Mouse (Mus musculus): ENCODE measurements around the gene Pou4f2. TPM values are rescaled to one million over a fixed set of nuclear protein-coding genes. Genes with fewer than 3 reads are reported as not detected.

The Pou4f2 gene
- polyA plus RNA-seq, 1 experiment = not detected

DNA sequence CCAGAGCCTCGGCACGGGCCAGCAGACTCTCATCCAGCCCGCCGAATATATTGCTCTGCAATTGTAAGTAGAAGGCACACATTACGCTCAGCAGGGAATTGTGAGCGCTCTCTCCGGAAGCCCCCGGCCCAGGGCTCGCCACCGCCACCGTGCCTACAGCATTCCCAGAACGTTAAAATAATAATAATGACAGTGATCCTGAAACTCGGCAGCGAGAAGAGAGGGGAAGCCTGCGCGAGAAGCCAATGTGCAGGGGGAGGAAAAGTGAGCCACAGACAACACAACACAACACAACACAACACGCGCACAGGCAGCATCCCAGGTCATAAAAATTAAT lies 853 bp downstream of the Pou4f2 start:
- TF ChIP-seq POLR2A (IDR thresholded peaks at IDR 0.05; ENCODE audit: extremely low read depth, insufficient read depth, low read length) (no peak), CTCF (IDR thresholded peaks at IDR 0.05; ENCODE audit: extremely low read depth, insufficient read depth, low read length) (no peak)
- H3K4me1 ChIP-seq (ENCODE audit: control insufficient read depth, insufficient read depth, low read length) = no peaks in the 10 kb centered on the region
- no peak overlapping the region for H3K27ac ChIP-seq (ENCODE audit: insufficient read depth, low read length)
- no peak overlapping the region for H3K4me3 ChIP-seq (ENCODE audit: insufficient read depth, low read length)

DNA sequence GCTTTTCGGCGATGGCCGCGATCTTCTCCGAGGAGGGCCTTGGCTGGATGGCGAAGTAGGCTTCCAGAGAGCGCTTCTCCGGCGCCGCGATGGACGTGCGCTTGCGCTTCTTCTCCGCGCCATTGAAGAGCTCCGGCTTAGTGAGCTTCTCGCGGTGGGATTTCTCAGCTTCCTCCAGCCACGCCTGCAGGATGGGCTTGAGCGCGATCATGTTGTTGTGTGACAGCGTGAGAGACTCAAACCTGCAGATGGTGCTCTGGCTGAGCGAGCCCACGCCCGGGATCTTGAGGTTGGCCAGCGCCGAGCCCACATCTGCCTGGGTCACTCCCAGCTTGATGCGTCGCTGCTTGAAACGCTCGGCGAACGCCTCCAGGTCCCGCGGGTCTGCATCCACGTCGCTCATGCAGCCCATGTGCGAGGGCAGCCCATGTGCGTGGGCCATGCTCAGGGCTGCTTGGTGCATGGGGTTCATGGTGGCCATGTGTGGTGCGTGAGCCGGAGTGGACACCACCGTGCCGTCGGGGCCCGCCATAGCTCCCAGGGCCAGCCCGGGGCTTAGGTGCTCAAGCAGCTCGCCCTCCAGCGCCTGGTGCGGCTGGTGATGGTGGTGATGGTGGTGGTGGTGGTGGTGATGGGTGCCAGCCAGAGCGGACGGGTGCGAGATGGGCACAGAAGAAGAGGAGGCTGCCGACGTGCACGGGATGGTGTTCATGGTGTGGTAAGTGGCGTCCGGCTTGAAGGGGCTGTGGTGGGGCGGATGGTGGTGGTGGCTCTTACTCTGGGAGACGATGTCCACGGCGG lies 1.4 kb downstream of the Pou4f2 start:
- H3K4me1 ChIP-seq (ENCODE audit: control insufficient read depth, insufficient read depth, low read length) = no peaks in the 10 kb centered on the region
- TF ChIP-seq CTCF (IDR thresholded peaks at IDR 0.05; ENCODE audit: extremely low read depth, insufficient read depth, low read length) = no peak
- TF ChIP-seq POLR2A (IDR thresholded peaks at IDR 0.05; ENCODE audit: extremely low read depth, insufficient read depth, low read length) = no peak
- no peak overlapping the region for H3K4me3 ChIP-seq (ENCODE audit: insufficient read depth, low read length)
- H3K27ac ChIP-seq (ENCODE audit: insufficient read depth, low read length) = no peak overlapping the region

DNA sequence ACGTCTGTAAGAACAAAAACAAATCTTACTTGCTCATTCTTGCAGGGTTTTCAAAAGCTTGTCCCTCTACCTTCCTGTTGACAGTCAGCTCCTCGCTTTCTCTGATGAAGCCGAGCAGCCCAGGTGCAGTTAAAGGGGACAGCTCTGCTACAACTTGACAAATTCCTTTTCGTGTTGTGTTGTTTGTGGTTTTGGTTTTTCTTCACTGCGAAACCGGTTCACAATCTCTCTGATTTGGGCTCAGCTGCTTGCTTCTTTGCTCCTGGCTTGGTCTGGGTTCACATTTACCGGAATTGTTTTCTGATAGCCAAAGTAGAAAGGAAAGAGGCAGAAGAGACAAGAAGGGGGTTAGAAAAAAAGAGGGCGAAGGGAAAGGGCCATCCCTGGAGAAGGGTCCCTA lies 2.1 kb downstream of the Pou4f2 start:
- no peak overlapping the region for H3K4me3 ChIP-seq (ENCODE audit: insufficient read depth, low read length)
- no peak for TF ChIP-seq POLR2A (IDR thresholded peaks at IDR 0.05; ENCODE audit: extremely low read depth, insufficient read depth, low read length)
- no peak for TF ChIP-seq CTCF (IDR thresholded peaks at IDR 0.05; ENCODE audit: extremely low read depth, insufficient read depth, low read length)
- H3K4me1 ChIP-seq (ENCODE audit: control insufficient read depth, insufficient read depth, low read length) = no peaks in the 10 kb centered on the region
- no peak overlapping the region for H3K27ac ChIP-seq (ENCODE audit: insufficient read depth, low read length)

DNA sequence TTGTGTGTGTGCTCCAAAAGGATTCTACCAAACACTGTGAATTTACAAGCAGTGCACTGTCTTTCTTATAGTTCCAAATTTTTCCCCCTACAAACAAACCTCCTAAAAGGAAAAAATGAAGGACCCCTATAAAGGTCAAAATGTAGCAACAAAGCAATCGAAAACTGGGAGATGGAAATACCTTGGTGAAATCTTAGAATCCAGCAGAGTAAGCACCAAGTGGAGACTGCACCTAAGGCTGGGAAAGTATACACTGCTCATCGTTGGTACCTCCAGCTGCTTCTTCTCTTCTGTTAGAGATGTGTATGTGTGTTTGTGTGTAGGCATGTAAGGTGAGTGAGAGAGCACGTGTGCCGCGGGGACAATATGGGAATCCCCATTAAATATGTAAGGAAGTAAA lies 3.1 kb downstream of the Pou4f2 start:
- H3K4me3 ChIP-seq (ENCODE audit: insufficient read depth, low read length) = no peak overlapping the region
- no peaks in the 10 kb centered on the region for H3K4me1 ChIP-seq (ENCODE audit: control insufficient read depth, insufficient read depth, low read length)
- H3K27ac ChIP-seq (ENCODE audit: insufficient read depth, low read length) = no peak overlapping the region
- TF ChIP-seq CTCF (IDR thresholded peaks at IDR 0.05; ENCODE audit: extremely low read depth, insufficient read depth, low read length) = no peak
- TF ChIP-seq POLR2A (IDR thresholded peaks at IDR 0.05; ENCODE audit: extremely low read depth, insufficient read depth, low read length) = no peak

DNA sequence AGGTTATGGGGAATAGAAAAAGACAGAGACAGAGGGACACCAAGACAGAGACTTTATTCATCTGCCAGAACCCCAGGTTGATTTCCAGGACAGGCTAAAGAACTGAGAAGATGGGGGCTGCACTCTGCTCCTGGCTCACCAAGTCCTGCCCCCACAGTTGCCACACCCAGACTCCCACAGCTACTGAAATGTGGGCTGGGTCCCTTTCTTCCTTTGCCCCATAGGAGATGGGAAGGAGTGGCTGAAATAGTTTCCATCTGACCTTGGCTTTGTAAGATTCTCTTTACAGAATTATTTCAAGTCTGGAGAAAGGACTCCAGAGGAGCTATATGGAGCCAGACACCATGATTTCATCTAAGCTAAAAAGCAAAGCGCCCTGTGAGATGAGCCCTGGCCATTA lies 4.0 kb downstream of the Pou4f2 start:
- Histone ChIP-seq H3K4me3 (ENCODE audit: insufficient read depth, low read length) (no peak overlapping the region), H3K4me1 (ENCODE audit: control insufficient read depth, insufficient read depth, low read length) (no peaks in the 10 kb centered on the region), H3K27ac (ENCODE audit: insufficient read depth, low read length) (no peak overlapping the region)
- TF ChIP-seq CTCF (IDR thresholded peaks at IDR 0.05; ENCODE audit: extremely low read depth, insufficient read depth, low read length) = no peak
- TF ChIP-seq POLR2A (IDR thresholded peaks at IDR 0.05; ENCODE audit: extremely low read depth, insufficient read depth, low read length) = no peak

DNA sequence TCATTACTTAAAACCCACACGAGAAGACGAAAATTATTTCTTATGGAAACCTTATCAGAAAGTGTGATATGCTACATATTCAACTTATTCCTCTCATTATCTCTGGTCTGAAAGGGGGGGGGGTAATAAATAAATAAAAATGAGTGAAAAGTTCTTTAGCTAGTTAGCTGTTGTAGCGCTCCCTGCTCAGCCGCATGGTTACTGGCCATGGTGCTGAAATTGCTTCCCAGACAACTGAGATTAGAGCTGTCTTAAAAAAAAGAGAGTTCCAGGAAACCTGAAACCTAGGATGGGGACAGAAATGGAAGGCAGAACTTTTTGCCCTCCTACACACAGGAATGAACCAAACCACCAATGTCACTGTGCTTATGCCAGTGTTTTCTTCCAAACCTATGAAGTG lies 5.1 kb downstream of the Pou4f2 start:
- TF ChIP-seq POLR2A (IDR thresholded peaks at IDR 0.05; ENCODE audit: extremely low read depth, insufficient read depth, low read length) = no peak
- TF ChIP-seq CTCF (IDR thresholded peaks at IDR 0.05; ENCODE audit: extremely low read depth, insufficient read depth, low read length) = no peak
- Histone ChIP-seq H3K4me3 (ENCODE audit: insufficient read depth, low read length) (no peak overlapping the region), H3K27ac (ENCODE audit: insufficient read depth, low read length) (no peak overlapping the region), H3K4me1 (ENCODE audit: control insufficient read depth, insufficient read depth, low read length) (no peaks in the 10 kb centered on the region)

DNA sequence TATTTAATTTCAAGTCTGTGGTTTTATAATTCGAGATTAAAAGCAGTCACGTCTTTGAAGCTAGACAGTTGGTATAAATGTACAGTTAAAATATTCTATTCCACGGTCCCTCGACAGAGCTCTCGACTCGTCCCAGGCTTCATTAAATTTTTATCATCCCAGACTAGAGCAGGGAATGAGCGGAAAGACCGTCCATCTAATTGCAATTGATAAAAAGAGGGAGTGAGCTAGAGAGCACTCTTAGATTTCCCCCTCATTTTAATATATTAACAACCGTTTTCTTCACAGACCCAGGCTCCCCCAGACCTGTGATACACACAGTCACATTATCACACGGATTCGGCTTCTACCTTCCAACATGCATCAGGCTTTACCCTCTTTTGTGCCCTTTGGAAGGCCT lies 8.3 kb downstream of the Pou4f2 start:
- TF ChIP-seq POLR2A (IDR thresholded peaks at IDR 0.05; ENCODE audit: extremely low read depth, insufficient read depth, low read length) (no peak), CTCF (IDR thresholded peaks at IDR 0.05; ENCODE audit: extremely low read depth, insufficient read depth, low read length) (no peak)
- Histone ChIP-seq H3K4me3 (ENCODE audit: insufficient read depth, low read length) (no peak overlapping the region), H3K27ac (ENCODE audit: insufficient read depth, low read length) (no peak overlapping the region), H3K4me1 (ENCODE audit: control insufficient read depth, insufficient read depth, low read length) (no peaks in the 10 kb centered on the region)

DNA sequence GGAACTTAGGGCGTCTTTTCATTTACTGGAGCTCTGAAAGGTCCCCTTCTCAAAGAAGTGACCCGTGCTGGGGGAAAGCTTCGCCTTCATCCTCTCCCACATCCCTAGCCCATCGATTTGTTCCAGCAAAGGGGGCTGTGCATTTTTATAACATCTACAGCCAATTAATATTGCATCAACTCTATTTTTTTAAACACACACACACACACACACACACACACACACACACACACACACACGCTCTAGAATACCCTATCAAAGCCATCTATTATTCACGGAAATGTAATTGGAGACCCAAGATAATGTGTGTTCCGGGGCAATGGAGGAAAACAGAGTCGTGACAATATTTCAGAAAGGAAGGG lies 8.7 kb downstream of the Pou4f2 start:
- H3K27ac ChIP-seq (ENCODE audit: insufficient read depth, low read length) = no peak overlapping the region
- TF ChIP-seq CTCF (IDR thresholded peaks at IDR 0.05; ENCODE audit: extremely low read depth, insufficient read depth, low read length) = no peak
- no peak for TF ChIP-seq POLR2A (IDR thresholded peaks at IDR 0.05; ENCODE audit: extremely low read depth, insufficient read depth, low read length)
- no peaks in the 10 kb centered on the region for H3K4me1 ChIP-seq (ENCODE audit: control insufficient read depth, insufficient read depth, low read length)
- no peak overlapping the region for H3K4me3 ChIP-seq (ENCODE audit: insufficient read depth, low read length)

DNA sequence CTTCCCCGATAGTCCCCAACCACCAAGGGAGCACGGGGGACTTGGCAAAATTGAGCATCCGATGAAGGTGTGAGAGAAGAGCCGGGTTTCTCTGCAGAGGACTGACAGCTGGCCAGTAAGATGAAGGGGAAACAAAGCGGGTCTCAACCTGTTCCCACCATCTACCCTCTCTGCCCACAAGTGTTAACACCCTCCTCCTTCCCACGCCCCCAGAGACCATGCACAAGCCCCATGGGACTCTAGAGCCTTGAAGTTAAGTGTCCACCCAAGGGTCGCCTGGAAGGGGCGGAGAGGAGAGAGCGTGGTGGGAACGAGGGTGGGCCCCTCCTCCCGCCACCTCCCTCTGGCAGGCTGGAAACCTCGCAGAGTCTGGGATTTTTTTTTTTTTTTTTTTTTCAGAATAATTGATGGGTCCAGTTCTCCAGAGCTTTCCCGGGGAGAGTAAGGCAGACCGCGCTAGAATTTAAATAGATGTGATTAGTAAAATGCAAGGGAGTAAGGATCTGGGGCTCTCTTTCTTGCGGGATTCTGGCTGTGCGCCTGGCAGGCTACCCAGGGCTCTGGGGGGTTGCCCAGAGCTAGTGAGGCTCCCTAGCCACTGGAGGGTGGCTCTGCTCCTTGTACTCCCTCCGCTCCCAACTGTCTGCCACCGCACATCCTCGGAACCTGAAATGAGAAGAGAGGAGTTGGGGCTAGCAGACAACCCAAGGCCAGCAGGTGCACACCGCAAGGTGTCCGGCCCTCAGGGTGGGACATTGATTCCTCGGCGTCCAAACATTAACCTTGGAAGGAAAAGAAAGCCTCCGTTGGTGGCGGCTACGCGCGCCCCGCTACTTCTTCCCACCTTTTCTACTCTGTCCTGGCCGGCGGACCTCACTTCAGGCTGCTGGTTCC lies 9.3 kb downstream of the Pou4f2 start:
- H3K27ac ChIP-seq (ENCODE audit: insufficient read depth, low read length) = no peak overlapping the region
- H3K4me3 ChIP-seq (ENCODE audit: insufficient read depth, low read length) = no peak overlapping the region
- H3K4me1 ChIP-seq (ENCODE audit: control insufficient read depth, insufficient read depth, low read length) = no peaks in the 10 kb centered on the region
- TF ChIP-seq CTCF (IDR thresholded peaks at IDR 0.05; ENCODE audit: extremely low read depth, insufficient read depth, low read length) (no peak), POLR2A (IDR thresholded peaks at IDR 0.05; ENCODE audit: extremely low read depth, insufficient read depth, low read length) (no peak)

DNA sequence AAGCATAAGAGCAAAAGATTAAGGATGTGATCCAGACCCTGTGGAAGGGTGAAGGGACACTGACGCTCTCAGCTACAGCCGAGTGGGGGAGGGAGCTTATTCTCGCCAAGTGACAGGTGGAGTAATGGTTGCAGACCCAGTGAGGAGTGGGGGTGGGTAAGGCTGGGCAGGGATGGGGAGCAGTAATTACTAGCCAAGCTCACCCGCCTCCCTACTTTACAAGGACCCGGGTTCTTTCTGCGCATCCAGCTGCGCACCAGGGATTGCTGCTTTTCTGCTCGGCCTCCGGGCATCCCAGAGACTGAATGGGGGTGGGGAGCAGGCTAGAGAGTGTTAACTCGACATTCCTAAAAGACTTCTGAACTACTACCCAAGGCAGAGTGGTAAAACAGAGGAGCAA lies 10.0 kb downstream of the Pou4f2 start:
- H3K4me1 ChIP-seq (ENCODE audit: control insufficient read depth, insufficient read depth, low read length) = no peaks in the 10 kb centered on the region
- H3K27ac ChIP-seq (ENCODE audit: insufficient read depth, low read length) = no peak overlapping the region
- H3K4me3 ChIP-seq (ENCODE audit: insufficient read depth, low read length) = no peak overlapping the region
- TF ChIP-seq POLR2A (IDR thresholded peaks at IDR 0.05; ENCODE audit: extremely low read depth, insufficient read depth, low read length) (no peak), CTCF (IDR thresholded peaks at IDR 0.05; ENCODE audit: extremely low read depth, insufficient read depth, low read length) (no peak)

Data from cortical plate, adult 2 months (tissue).